Mouse (Mus musculus): Measurements from ENCODE around the gene Rbm18.

GRCm38 (mm10) chr2:36102559-36102946 is 34.0 kb downstream of the Rbm18 start:
- no peak for TF ChIP-seq CTCF (IDR thresholded peaks at IDR 0.05; ENCODE audit: extremely low read depth, insufficient read depth, low read length)
- TF ChIP-seq POLR2A (IDR thresholded peaks at IDR 0.05; ENCODE audit: extremely low read depth, insufficient read depth, low read length), result no peak

All from cortical plate, adult 2 months (tissue).